Comparison of ENCODE assay signal across 7 mouse cellular contexts in genomic region chr19:36925671-36926552, GRCm38 (mm10). TPM values are rescaled to one million over a fixed set of nuclear protein-coding genes. Genes with fewer than 3 reads are reported as not detected.
DNase-seq lines count a peak whose midpoint lies in the region; ATAC-seq lines count a peak whose summit lies in the region.

Gene Btaf1, plus strand, starts transcription at chr19:36926079.

- H3K27me3 ChIP-seq in midbrain, embryonic 10.5 days (ENCODE audit: low read depth, poor library complexity, severe bottlenecking) = no peaks in the 10 kb centered on the region

- H3K36me3 ChIP-seq in midbrain, embryonic 10.5 days = peaks cover 4% of the 10 kb centered on the region; the same call in 1 of the 2 replicates

- peak; percentile 90 to 95 for DNase-seq in adrenal gland, adult (ENCODE audit: inconsistent age in 2 of 2, low spot score in 1 of 2)
- DNase-seq in embryo, embryonic 10 days (ENCODE audit: low spot score) = peak; percentile 91
- peak; percentile 86 for DNase-seq in gastrocnemius, postnatal 10 days
- peak; percentile 82 to 85 for DNase-seq in left cerebral cortex, postnatal 25 days (ENCODE audit: low spot score in 2 of 2)
- DNase-seq in midbrain, embryonic 10.5 days (ENCODE audit: low spot score) = peak; percentile 94
- peak; percentile 89 for DNase-seq in skeletal muscle tissue, adult 2 months (ENCODE audit: low read depth, low spot score)

- peak within 1 kb of the TSS; percentile 94 for H3K27ac ChIP-seq in midbrain, embryonic 10.5 days (replicated peaks)

- H3K4me3 ChIP-seq in midbrain, embryonic 10.5 days = peak within 1 kb of the TSS; percentile 91

- H3K9me3 ChIP-seq in midbrain, embryonic 10.5 days (replicated peaks) = no peaks in the 10 kb centered on the region

- H3K4me1 ChIP-seq in midbrain, embryonic 10.5 days = peaks cover 24% of the 10 kb centered on the region

- intact Hi-C loops in left cerebral cortex, postnatal 25 days (cut with DNase I) = loop anchor here (2.0 kb wide), 1 partner anchor 339 kb away; no protein-coding TSS in a partner anchor

- under 1% methylated on average over 82 of the region's 98 CpGs for WGBS in midbrain, embryonic 10.5 days

- ATAC-seq in inflammation-experienced regulatory T-cells, adult 6 months = peak; percentile 86

RNA-seq across cellular contexts. Expression of gene Btaf1, which starts in this region (rescaled TPM):
- total RNA-seq in gastrocnemius, postnatal 10 days (2021) = 10 to 100 TPM; 10.3 to 10.7 TPM
- 10 to 100 TPM in 1 of 3 experiments, 1 to 10 TPM in 2; 6.4 to 11.5 (median 9.0) TPM for polyA plus RNA-seq in inflammation-experienced regulatory T-cells, adult 6 months (2017; shearing (Covaris generic))
- total RNA-seq in left cerebral cortex, postnatal 25 days (2021) = 10 to 100 TPM; 24.9 to 25.5 TPM
- 17.5 and 19.2 TPM in 2 replicates for polyA plus RNA-seq in midbrain, embryonic 10.5 days (2016; fragmentation: Nextera tagmentation; extraction: Ambion mirVana)

Comparison
In these comparisons a context has a peak if more than half of its experiments do, and no peak if none do; other contexts are left out.
1. Peak in every context shown above with its lines: DNase-seq, ATAC-seq, H3K4me3 ChIP-seq and H3K27ac ChIP-seq.